Mouse (Mus musculus) heart, postnatal 10 days (tissue): Measurements from ENCODE around the gene Olfr642. TPM values are rescaled to one million over a fixed set of nuclear protein-coding genes. Genes with fewer than 3 reads are reported as not detected.

ENCODE experiments used
- DNase-seq, 2 experiments: peaks; one replicate each; pipeline ENCODE4 v3.0.0; 2021
- intact Hi-C: fragments of 180-260 bp; cut with DNase I; formaldehyde crosslinking; loops from one replicate; pipeline ENCODE4 v1.15.1; 2025
- total RNA-seq, 2 experiments: library from RNA; stranded (reverse); gene quantifications; 2 replicates each; pipeline ENCODE4 v1.2.3; 2021

Olfr642 gene
- total RNA-seq, result not detected

DNA sequence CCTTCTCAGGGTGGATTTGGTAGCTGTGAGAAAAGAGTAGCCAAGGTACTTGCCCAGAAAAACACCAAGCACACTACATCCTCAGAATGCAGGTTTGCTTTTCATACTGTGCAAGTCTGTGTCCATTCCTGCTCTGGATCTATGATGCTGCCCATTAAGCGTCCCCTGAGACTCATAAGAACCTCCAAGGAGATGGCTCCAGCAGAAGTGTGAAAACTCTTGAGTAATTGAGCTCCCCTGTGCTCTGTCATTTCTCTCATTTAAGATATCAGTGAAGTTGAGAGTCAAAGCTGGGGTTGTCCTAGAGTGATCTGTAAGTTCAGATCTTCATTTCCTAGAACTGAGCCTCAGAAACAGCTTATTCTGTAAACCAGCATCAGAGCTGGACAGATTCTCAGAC, at the start of gene Olfr642:
Olfr642 (minus strand) TSS at position 101 of the 400 bp plus-strand sequence.
- intact Hi-C loops, result no loop called here
- DNase-seq, result no peak

DNA sequence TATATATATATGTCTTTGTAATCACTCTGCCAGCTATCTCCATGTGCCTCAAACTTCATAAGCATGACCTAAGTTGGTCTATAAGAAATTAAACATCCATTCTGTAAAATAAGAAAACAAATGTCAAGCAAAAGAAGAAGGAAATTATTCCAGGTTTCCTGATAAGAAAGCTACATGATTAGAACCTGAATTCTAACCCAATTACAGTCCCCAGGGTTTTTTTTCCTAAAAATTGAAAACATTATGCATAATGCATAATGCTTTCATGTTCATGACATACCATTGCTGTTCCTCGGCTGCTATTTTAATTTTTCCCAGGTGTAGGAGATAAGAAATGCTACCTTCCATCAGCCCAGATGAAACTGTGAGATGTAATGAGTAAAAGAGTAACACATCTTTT, 32.9 kb upstream of the Olfr642 start, which contains the start of gene Olfr645:
Olfr645 (minus strand) TSS at position 101 of the 400 bp plus-strand sequence.
- intact Hi-C loops, result no loop called here
- DNase-seq, result no peak

GRCm38 (mm10) chr7:104071769-104072168, 19.3 kb upstream of the Olfr642 start, which contains the start of gene Olfr644:
Olfr644 (minus strand) TSS chr7:104071869.
- intact Hi-C loops, result no loop called here
- no peak for DNase-seq

DNA sequence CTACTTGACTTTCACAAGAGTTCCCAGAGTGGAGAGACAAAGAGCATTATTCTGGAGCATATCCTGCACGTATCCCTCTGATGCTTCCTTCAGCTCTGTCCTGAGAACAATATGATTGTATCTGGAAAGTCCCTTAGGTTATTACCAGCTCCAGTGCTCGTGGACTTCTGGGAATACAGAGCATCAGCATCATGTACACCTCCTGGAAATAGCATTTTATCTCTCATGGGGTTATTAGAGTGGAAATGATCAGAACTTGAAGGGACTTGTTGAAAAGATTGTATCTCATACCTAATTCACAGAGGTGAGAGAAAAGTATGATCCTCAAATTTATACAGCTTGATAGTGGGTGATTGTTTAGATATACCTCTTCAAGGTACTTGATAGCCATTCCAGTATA, 8.9 kb upstream of the Olfr642 start, which contains the start of gene 4930516K23Rik:
4930516K23Rik (minus strand) TSS at position 101 of the 400 bp plus-strand sequence.
- no peak for DNase-seq
- intact Hi-C loops, result no loop called here

DNA sequence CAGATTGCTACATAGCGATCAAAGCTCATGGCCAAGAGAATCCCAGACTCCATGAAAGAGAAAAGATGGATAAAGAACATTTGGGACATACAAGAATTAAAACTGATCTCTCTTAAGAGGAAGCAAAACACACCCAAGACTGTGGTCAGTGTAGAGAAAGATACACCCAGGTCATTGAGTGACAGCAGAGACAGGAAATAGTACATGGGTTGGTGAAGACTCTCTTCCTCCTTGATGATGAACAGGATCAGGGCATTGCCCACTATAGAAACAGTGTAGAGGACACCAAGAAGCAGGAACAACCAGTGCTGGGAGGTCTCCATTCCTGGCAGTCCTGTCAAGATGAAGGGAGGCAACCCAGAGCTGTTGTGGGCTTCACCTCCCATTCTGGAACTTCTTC, 6.7 kb upstream of the Olfr642 start:
- no peak for DNase-seq
- intact Hi-C loops, result no loop called here

- intact Hi-C loops, result no loop called here
- DNase-seq, result no peak
Observed at GRCm38 (mm10) chr7:104050745-104051144, 1.7 kb downstream of the Olfr642 start.

- no peak for DNase-seq
- intact Hi-C loops, result no loop called here
Observed at GRCm38 (mm10) chr7:104035145-104035544, 17.3 kb downstream of the Olfr642 start, which contains the start of gene Olfr641. Olfr641 (plus strand) TSS chr7:104035445.

- intact Hi-C loops, result no loop called here
Observed at GRCm38 (mm10) chr7:104026978-104027377, 25.5 kb downstream of the Olfr642 start.

DNA sequence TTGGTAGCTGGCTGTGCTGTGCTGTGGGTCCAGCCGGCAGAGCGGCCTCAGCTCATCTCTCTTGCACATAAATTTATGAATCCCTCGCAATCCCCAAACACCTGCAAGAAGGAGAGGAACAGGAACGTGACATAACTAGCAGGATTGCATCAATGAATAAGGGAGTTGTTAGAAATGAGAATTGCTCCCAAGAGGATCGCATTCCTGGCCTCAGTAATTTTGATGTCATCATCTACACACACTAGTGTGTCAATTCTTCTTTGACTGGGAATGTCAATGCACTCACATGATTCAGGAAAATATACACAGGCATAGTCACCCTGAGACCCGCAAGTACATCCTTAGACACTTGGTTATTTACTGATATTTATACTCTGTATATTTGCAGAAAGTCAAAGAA, 27.0 kb downstream of the Olfr642 start, which contains the start of gene Olfr640:
Olfr640 (minus strand) TSS at position 101 of the 400 bp plus-strand sequence.
- intact Hi-C loops, result no loop called here
- no peak for DNase-seq

More at GRCm38 (mm10) chr7:104026978-104027377, 25.5 kb downstream of the Olfr642 start:
- no peak for DNase-seq

DNA sequence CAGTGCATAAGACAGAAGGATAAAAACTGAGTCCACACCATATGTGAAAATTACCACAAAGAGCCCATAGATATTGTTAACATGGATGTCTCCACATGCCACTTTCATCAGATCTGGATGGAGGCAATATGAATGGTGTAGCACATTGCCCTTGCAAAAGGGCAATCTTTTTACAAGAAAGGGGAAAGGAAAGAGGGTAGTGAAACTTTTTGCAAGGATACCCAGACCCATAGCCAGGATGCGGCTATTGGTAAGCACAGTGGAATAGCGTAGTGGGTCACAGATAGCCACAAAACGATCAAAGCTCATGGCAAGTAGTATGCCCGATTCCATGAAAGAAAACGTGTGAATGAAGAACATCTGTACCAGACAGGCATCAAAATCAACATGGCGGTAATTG, 30.8 kb downstream of the Olfr642 start:
- DNase-seq, result no peak
- intact Hi-C loops, result no loop called here

- intact Hi-C loops, result no loop called here
Observed at GRCm38 (mm10) chr7:104018953-104019352, 33.5 kb downstream of the Olfr642 start.

DNA sequence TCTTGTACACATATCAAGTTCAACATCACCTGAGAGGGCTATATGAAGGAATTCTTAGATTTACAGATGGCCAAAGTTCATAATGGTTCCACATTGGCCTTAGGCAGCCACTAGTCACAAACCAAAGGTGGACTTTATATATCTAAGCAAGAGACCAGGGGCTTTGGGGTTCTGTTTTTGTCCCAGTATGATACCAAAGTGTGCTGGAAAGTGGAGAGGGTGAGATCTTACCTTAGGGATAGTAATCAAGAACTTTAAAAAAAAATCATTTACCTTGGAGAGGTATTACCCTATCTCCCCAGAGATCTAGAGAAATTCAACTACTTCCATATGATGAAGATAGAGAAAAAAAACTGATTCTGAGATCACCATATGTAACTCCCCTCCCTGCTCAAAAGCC, 35.3 kb downstream of the Olfr642 start, which contains the start of gene Olfr639:
Olfr639 (minus strand) TSS at position 101 of the 400 bp plus-strand sequence.
- intact Hi-C loops, result no loop called here
- DNase-seq, result no peak

More at GRCm38 (mm10) chr7:104018953-104019352, 33.5 kb downstream of the Olfr642 start:
- DNase-seq, result no peak

GRCm38 (mm10) chr7:103999124-103999523, 53.3 kb downstream of the Olfr642 start:
- intact Hi-C loops, result no loop called here
- no peak for DNase-seq

GRCm38 (mm10) chr7:103998446-103998845, 54.0 kb downstream of the Olfr642 start, which contains the start of gene Olfr638:
Olfr638 (plus strand) TSS chr7:103998746.
- no peak for DNase-seq
- intact Hi-C loops, result no loop called here

Other genes with a start within 250 kb of the Olfr642 start
- 1,000 to 10,000 TPM in 1 of 2 experiments, 100 to 1,000 TPM in 1; 560 to 1,219 TPM for gene Hbb-bt, start 238.7 kb downstream of the Olfr642 start, total RNA-seq
- 1,000 to 10,000 TPM; 4,406 to 9,811 TPM for gene Hbb-bs, start 224.6 kb downstream of the Olfr642 start, total RNA-seq
- gene Hbb-bh2, start 212.1 kb downstream of the Olfr642 start, total RNA-seq, result not detected
- gene Hbb-bh1, start 209.5 kb downstream of the Olfr642 start, total RNA-seq, result not detected
- gene Hbb-y, start 199.4 kb downstream of the Olfr642 start, total RNA-seq, result not detected
- not detected for gene Olfr66, start 166.4 kb downstream of the Olfr642 start, total RNA-seq
- gene Olfr64, start 158.2 kb downstream of the Olfr642 start, total RNA-seq, result not detected
- gene Olfr65, start 149.2 kb downstream of the Olfr642 start, total RNA-seq, result not detected
- not detected for gene Olfr631, start 123.8 kb downstream of the Olfr642 start, total RNA-seq
- not detected for gene Olfr632, start 118.3 kb downstream of the Olfr642 start, total RNA-seq
- not detected for gene Olfr633, start 108.2 kb downstream of the Olfr642 start, total RNA-seq
- gene Olfr635, start 81.5 kb downstream of the Olfr642 start, total RNA-seq, result not detected
- gene Olfr638, start 53.9 kb downstream of the Olfr642 start, total RNA-seq, result not detected
- gene Olfr639, start 35.4 kb downstream of the Olfr642 start, total RNA-seq, result not detected
- gene Olfr640, start 27.1 kb downstream of the Olfr642 start, total RNA-seq, result not detected
- gene Olfr641, start 17.2 kb downstream of the Olfr642 start, total RNA-seq, result not detected
- gene 4930516K23Rik, start 8.8 kb upstream of the Olfr642 start, total RNA-seq, result not detected
- not detected for gene Olfr644, start 19.2 kb upstream of the Olfr642 start, total RNA-seq
- gene Olfr645, start 32.8 kb upstream of the Olfr642 start, total RNA-seq, result not detected
- not detected for gene Olfr646, start 52.2 kb upstream of the Olfr642 start, total RNA-seq
- gene Ubqln5, start 77.2 kb upstream of the Olfr642 start, total RNA-seq, result not detected
- gene Olfr643, start 84.7 kb upstream of the Olfr642 start, total RNA-seq, result not detected
- gene Ubqln3, start 90.6 kb upstream of the Olfr642 start, total RNA-seq, result not detected
- gene Ubqlnl, start 97.9 kb upstream of the Olfr642 start, total RNA-seq, result not detected
- gene Olfm5, start 112.2 kb upstream of the Olfr642 start, total RNA-seq, result not detected
- not detected for gene Olfr648, start 130.7 kb upstream of the Olfr642 start, total RNA-seq
- gene Olfr649, start 143.3 kb upstream of the Olfr642 start, total RNA-seq, result not detected
- 1 to 10 TPM in 1 of 2 experiments, under 1 TPM in 1; 0.45 to 1.7 TPM for gene Trim6, start 166.1 kb upstream of the Olfr642 start, total RNA-seq
- gene Trim34a, start 191.8 kb upstream of the Olfr642 start, total RNA-seq, result 1 to 10 TPM; 3.9 to 4.8 TPM
- gene Trim5, start 235.4 kb upstream of the Olfr642 start, total RNA-seq, result 1 to 10 TPM; 2.2 to 3.4 TPM